Mouse (Mus musculus): ENCODE measurements around the gene Gm6902.
"Not testable (repeated sequence)": the region's sequence is repeated elsewhere in the genome, so short reads cannot be mapped to it uniquely, and the experiment has no call there.

Gene Gm6902

GRCm38 (mm10) chr7:23278800-23279199 is at the start of gene Gm6902:
Gm6902 (minus strand) TSS chr7:23278900.
- DNase-seq: not testable (repeated sequence)

DNA sequence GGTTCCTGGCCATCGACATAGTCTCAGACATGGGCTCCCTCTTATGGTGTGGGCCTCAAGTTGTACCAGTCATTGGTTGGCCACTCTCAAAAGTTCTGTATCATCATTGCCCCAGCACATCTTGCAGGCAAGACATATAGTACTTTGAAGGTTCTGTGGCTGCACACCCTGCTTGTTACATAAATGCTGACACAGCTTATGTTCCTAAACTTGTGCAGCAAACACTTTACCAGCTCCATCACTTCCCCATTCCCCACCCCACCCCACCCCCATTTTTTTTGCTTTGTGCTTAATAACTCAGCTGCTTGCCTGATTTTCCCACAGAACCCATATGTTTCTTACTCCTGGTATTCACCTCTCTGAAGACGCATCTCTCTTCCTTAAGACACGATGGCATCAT is 22.2 kb upstream of the Gm6902 start, which contains the start of gene Nlrp4e:
TSS of gene Nlrp4e (plus strand) at position 301 of the 400 bp plus-strand sequence.
- DNase-seq: not testable (repeated sequence)

- not testable (repeated sequence) for DNase-seq
Measured at GRCm38 (mm10) chr7:23251582-23251981, 27.1 kb downstream of the Gm6902 start, which contains the start of gene Vmn1r166. Vmn1r166 (minus strand) TSS chr7:23251682.
